In the genomic region with DNA sequence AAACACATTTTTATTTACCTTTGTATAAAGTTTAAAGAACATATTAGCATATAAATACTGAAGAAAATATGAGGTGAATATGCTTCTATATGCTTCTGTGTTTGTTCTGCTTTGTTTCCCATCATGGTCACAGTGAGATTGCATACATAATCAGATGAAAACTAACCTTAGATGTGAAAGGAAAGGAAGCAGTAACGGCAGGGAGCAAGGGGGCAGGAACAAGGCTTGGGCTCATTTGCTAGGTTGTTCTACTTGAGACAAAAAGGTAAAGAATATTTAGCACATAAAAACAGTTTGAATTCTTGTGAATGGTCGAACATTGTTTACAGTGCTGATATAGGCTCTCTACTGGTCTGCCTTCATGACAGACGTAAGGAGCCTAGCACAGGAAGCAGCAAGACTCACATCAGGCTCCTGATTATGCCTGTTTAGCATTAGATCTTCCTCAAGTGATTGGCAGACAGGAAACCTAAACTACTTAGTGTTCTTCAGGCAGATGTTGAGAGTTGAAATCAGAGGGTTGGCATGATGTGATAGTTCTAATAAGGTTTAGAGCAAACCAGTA, we compare ENCODE assay signal across 12 mouse cellular contexts.
DNase-seq lines count a peak whose midpoint lies in the region; ATAC-seq lines count a peak whose summit lies in the region.
"Had no signal": no experiment of that assay in that cellular context is flagged by ENCODE, and none has a peak within 500 bp of the region (broad histone marks: within the 10 kb centered on the region; RNA-seq: fewer than 3 reads in every experiment).

No protein-coding gene starts in this region.

- no peaks in the 10 kb centered on the region for H3K4me1 ChIP-seq in heart, embryonic 10.5 days
- no peaks in the 10 kb centered on the region for H3K4me1 ChIP-seq in heart, embryonic 11.5 days (ENCODE audit: control insufficient read depth, insufficient read depth, low read length)
- no peaks in the 10 kb centered on the region for H3K4me1 ChIP-seq in forebrain, embryonic 14.5 days (ENCODE audit: control insufficient read depth, insufficient read depth, low read length)
- H3K4me1 ChIP-seq in limb, embryonic 10.5 days = no peaks in the 10 kb centered on the region
- no peaks in the 10 kb centered on the region for H3K4me1 ChIP-seq in midbrain, embryonic 16.5 days (ENCODE audit: control insufficient read depth, insufficient read depth, low read length)
- H3K4me1 ChIP-seq: embryonic facial prominence, embryonic 15.5 days; liver, embryonic 15.5 days; neural tube, embryonic 13.5 days had no signal

- H3K27me3 ChIP-seq in heart, embryonic 10.5 days (ENCODE audit: insufficient read depth, poor library complexity, severe bottlenecking) = no peaks in the 10 kb centered on the region
- no peaks in the 10 kb centered on the region for H3K27me3 ChIP-seq in heart, embryonic 11.5 days (ENCODE audit: control insufficient read depth, insufficient read depth, low read length)
- H3K27me3 ChIP-seq in forebrain, embryonic 14.5 days (replicated peaks; ENCODE audit: control insufficient read depth, insufficient read depth, low read length) = no peaks in the 10 kb centered on the region
- no peaks in the 10 kb centered on the region for H3K27me3 ChIP-seq in limb, embryonic 10.5 days (ENCODE audit: low read depth, poor library complexity, severe bottlenecking)
- no peaks in the 10 kb centered on the region for H3K27me3 ChIP-seq in midbrain, embryonic 16.5 days (ENCODE audit: control insufficient read depth, insufficient read depth, low read depth, low read length)
- H3K27me3 ChIP-seq: embryonic facial prominence, embryonic 15.5 days; liver, embryonic 15.5 days; neural tube, embryonic 13.5 days had no signal

- peaks cover 3% of the 10 kb centered on the region; the same call in 1 of the 2 replicates for H3K9me3 ChIP-seq in heart, embryonic 10.5 days
- H3K9me3 ChIP-seq in heart, embryonic 11.5 days (replicated peaks; ENCODE audit: control insufficient read depth, low read length) = no peaks in the 10 kb centered on the region
- H3K9me3 ChIP-seq in forebrain, embryonic 14.5 days (replicated peaks; ENCODE audit: control insufficient read depth, low read length) = no peaks in the 10 kb centered on the region
- H3K9me3 ChIP-seq in limb, embryonic 10.5 days (replicated peaks) = no peaks in the 10 kb centered on the region
- no peaks in the 10 kb centered on the region for H3K9me3 ChIP-seq in midbrain, embryonic 16.5 days (replicated peaks; ENCODE audit: control insufficient read depth, low read length, poor library complexity, severe bottlenecking)
- H3K9me3 ChIP-seq: embryonic facial prominence, embryonic 15.5 days; liver, embryonic 15.5 days; neural tube, embryonic 13.5 days had no signal

- H3K4me2 ChIP-seq in heart, embryonic 11.5 days = no peak overlapping the region
- no peak overlapping the region for H3K4me2 ChIP-seq in forebrain, embryonic 14.5 days (ENCODE audit: low read length)
- H3K4me2 ChIP-seq in midbrain, embryonic 16.5 days (ENCODE audit: low read length) = no peak overlapping the region
- H3K4me2 ChIP-seq: embryonic facial prominence, embryonic 15.5 days; liver, embryonic 15.5 days; neural tube, embryonic 13.5 days had no signal

- 21% methylated on average over 3 of the region's 3 CpGs for WGBS in heart, embryonic 10.5 days
- WGBS in heart, embryonic 11.5 days (ENCODE audit: insufficient replicate concordance) = 31% methylated on average over 3 of the region's 3 CpGs
- WGBS in forebrain, embryonic 14.5 days = 41% methylated on average over 3 of the region's 3 CpGs
- WGBS in limb, embryonic 10.5 days = 65% methylated on average over 3 of the region's 3 CpGs
- 43% methylated on average over 3 of the region's 3 CpGs for WGBS in midbrain, embryonic 16.5 days

- no peak for ATAC-seq in heart, embryonic 11.5 days (replicated peaks; ENCODE audit: insufficient number of reproducible peaks, low FRiP score, low TSS enrichment)
- 0 out of 2 replicates have a peak, but pooled peaks have one; percentile 34 for ATAC-seq in forebrain, embryonic 14.5 days
- ATAC-seq in midbrain, embryonic 16.5 days = peak; percentile 61

- H3K9ac ChIP-seq in heart, embryonic 11.5 days (ENCODE audit: low read depth, low read length) = no peak overlapping the region
- no peak overlapping the region for H3K9ac ChIP-seq in forebrain, embryonic 14.5 days (ENCODE audit: low read length)
- H3K9ac ChIP-seq in midbrain, embryonic 16.5 days (ENCODE audit: low read depth, low read length) = no peak overlapping the region
- H3K9ac ChIP-seq: embryonic facial prominence, embryonic 15.5 days; liver, embryonic 15.5 days; neural tube, embryonic 13.5 days had no signal

- H3K27ac ChIP-seq in heart, embryonic 10.5 days = peak overlapping the region; percentile 52
- no peak overlapping the region for H3K27ac ChIP-seq in heart, embryonic 11.5 days (ENCODE audit: low read depth, low read length)
- no peak overlapping the region for H3K27ac ChIP-seq in forebrain, embryonic 14.5 days (ENCODE audit: low read depth, low read length)
- H3K27ac ChIP-seq in limb, embryonic 10.5 days = peak overlapping the region; percentile 53; the same call in 1 of the 2 replicates
- no peak overlapping the region for H3K27ac ChIP-seq in midbrain, embryonic 16.5 days (ENCODE audit: low read length)
- H3K27ac ChIP-seq: embryonic facial prominence, embryonic 15.5 days; liver, embryonic 15.5 days; neural tube, embryonic 13.5 days had no signal

- no peak overlapping the region for H3K4me3 ChIP-seq in heart, embryonic 10.5 days
- no peak overlapping the region for H3K4me3 ChIP-seq in heart, embryonic 11.5 days (ENCODE audit: low read depth, low read length)
- H3K4me3 ChIP-seq in forebrain, embryonic 14.5 days (ENCODE audit: low read depth, low read length) = no peak overlapping the region
- H3K4me3 ChIP-seq in limb, embryonic 10.5 days = no peak overlapping the region
- no peak overlapping the region for H3K4me3 ChIP-seq in midbrain, embryonic 16.5 days (ENCODE audit: low read depth, low read length)
- H3K4me3 ChIP-seq: embryonic facial prominence, embryonic 15.5 days; liver, embryonic 15.5 days; neural tube, embryonic 13.5 days had no signal

- H3K36me3 ChIP-seq in heart, embryonic 10.5 days = no peaks in the 10 kb centered on the region
- H3K36me3 ChIP-seq in heart, embryonic 11.5 days (ENCODE audit: control insufficient read depth, insufficient read depth, low read length) = no peaks in the 10 kb centered on the region
- no peaks in the 10 kb centered on the region for H3K36me3 ChIP-seq in forebrain, embryonic 14.5 days (ENCODE audit: control insufficient read depth, insufficient read depth, low read length)
- no peaks in the 10 kb centered on the region for H3K36me3 ChIP-seq in limb, embryonic 10.5 days
- H3K36me3 ChIP-seq in midbrain, embryonic 16.5 days (ENCODE audit: control insufficient read depth, insufficient read depth, low read length) = no peaks in the 10 kb centered on the region
- H3K36me3 ChIP-seq: embryonic facial prominence, embryonic 15.5 days; liver, embryonic 15.5 days; neural tube, embryonic 13.5 days had no signal

- no peak for DNase-seq in heart, embryonic 10.5 days (ENCODE audit: low spot score)
- DNase-seq in forebrain, embryonic 14.5 days (ENCODE audit: low spot score) = no peak
- no peak for DNase-seq in limb, embryonic 10.5 days (ENCODE audit: low spot score)
- DNase-seq in left cerebral cortex, adult 9 months (ENCODE audit: low spot score in 2 of 2) = no peak
- no peak for DNase-seq in spleen, postnatal 4 days (ENCODE audit: low spot score in 2 of 2)
- DNase-seq in kidney, adult 11 months = no peak
- DNase-seq: spleen, adult 18-20 months had no signal

Comparison
In these comparisons a context has a peak if more than half of its experiments do, and no peak if none do; other contexts are left out.
1. H3K27ac ChIP-seq: peak in heart, embryonic 10.5 days (single experiment) and limb, embryonic 10.5 days (single experiment); none in heart, embryonic 11.5 days (single experiment), forebrain, embryonic 14.5 days (single experiment) and midbrain, embryonic 16.5 days (single experiment).